Mouse (Mus musculus) gastrocnemius, postnatal 36 days (tissue): ENCODE results near the gene Glce. TPM values are rescaled to one million over a fixed set of nuclear protein-coding genes. Genes with fewer than 3 reads are reported as not detected.

Source experiments
- microRNA-seq, 2 experiments: library from miRNA; unstranded; fragments of <30 nt; microRNA quantifications; one replicate each; pipeline ENCODE4 v1.2.0; 2021
- total RNA-seq, 2 experiments: library from RNA; stranded (reverse); gene quantifications; 2 replicates each; pipeline ENCODE4 v1.2.3; 2021

Gene Glce
- total RNA-seq, 2 experiments from 2014 or later, result 5.0 to 7.2 TPM

Small RNA genes within 50 kb of the gene (microRNA-seq; reads per million reads assigned to microRNA genes)
- 0.72 to 1.5 reads per million in 2 experiments for gene Mir5133

Other genes with a start within 250 kb of the Glce start
- gene Rplp1, start 208.1 kb downstream of the Glce start, total RNA-seq, result 1,000 to 10,000 TPM; 1,130 to 1,294 TPM
- gene Kif23, start 175.9 kb downstream of the Glce start, total RNA-seq, result 1 to 10 TPM in 1 of 2 experiments, under 1 TPM in 1; 0.81 to 1.8 TPM
- not detected for gene Paqr5, start 95.8 kb downstream of the Glce start, total RNA-seq
- gene Spesp1, start 159.6 kb upstream of the Glce start, total RNA-seq, result not detected
- 10 to 100 TPM; 60.8 to 62.9 TPM for gene Anp32a, start 218.6 kb upstream of the Glce start, total RNA-seq